Mouse (Mus musculus) lung, postnatal 10 days (tissue): Measurements from ENCODE around the gene Gfod1.

Experiments used
- DNase-seq: peaks from one replicate; pipeline ENCODE4 v3.0.0; 2021

The Gfod1 gene

GRCm38 (mm10) chr13:43146515-43147258 lies 157.3 kb downstream of the Gfod1 start:
- DNase-seq, result no peak
